Mouse (Mus musculus) cerebellum, adult 2 months (tissue): ENCODE measurements around the gene Adamts7. TPM values are rescaled to one million over a fixed set of nuclear protein-coding genes. Genes with fewer than 3 reads are reported as not detected.

Experiments
- DNase-seq, 2 experiments: peaks; one replicate each; pipeline ENCODE4 v3.0.0; 2021
- H3K27ac ChIP-seq: fragments of 200-500 bp; 2 replicates; pipeline ENCODE4 v1.5.1; 2012; ENCODE audit warnings: low read length, control low read depth, inconsistent platforms; ENCODE audit not compliant: insufficient read depth
- H3K27me3 ChIP-seq: fragments of 200-500 bp; 2 replicates; pipeline ENCODE4 v1.6.1; 2012; ENCODE audit warnings: inconsistent platforms, mild to moderate bottlenecking, low read length, moderate library complexity; ENCODE audit not compliant: control insufficient read depth, insufficient read depth
- H3K4me1 ChIP-seq: fragments of 200-500 bp; 2 replicates; pipeline ENCODE4 v1.6.1; 2011; ENCODE audit warnings: low read length; ENCODE audit not compliant: control insufficient read depth, insufficient read depth
- H3K4me3 ChIP-seq: fragments of 200-500 bp; replicated peaks from 2 replicates; pipeline ENCODE3; 2011; ENCODE audit warnings: mild to moderate bottlenecking, low read depth, low read length, control low read depth; ENCODE audit not compliant: insufficient read depth
- CTCF ChIP-seq: fragments of 200-500 bp; IDR thresholded peaks from 2 replicates; pipeline ENCODE4 v1.5.1; 2011; ENCODE audit warnings: low read depth, mild to moderate bottlenecking, control low read depth, low read length, moderate library complexity, borderline replicate concordance; ENCODE audit not compliant: insufficient read depth
- POLR2A ChIP-seq: fragments of 200-500 bp; IDR thresholded peaks from 2 replicates; pipeline ENCODE4 v1.6.1; 2011; ENCODE audit warnings: low read length, control low read depth, borderline replicate concordance; ENCODE audit not compliant: insufficient read depth
- WGBS: fragments of 180-500 bp; shearing (Covaris S2); methylation state at CpG from one replicate; pipeline ENCODE4 v1.1.7; 2018; 5-methylcytosine and 5-hydroxymethylcytosine counted together
- polyA plus RNA-seq: library from polyadenylated mRNA; depleted of rRNA; stranded (reverse); fragments of >200 nt; gene quantifications from 2 replicates; pipeline ENCODE4 v1.2.3, GENCODE M21; 2012

The Adamts7 gene
- polyA plus RNA-seq, 1 experiment = 0.34 TPM

DNA sequence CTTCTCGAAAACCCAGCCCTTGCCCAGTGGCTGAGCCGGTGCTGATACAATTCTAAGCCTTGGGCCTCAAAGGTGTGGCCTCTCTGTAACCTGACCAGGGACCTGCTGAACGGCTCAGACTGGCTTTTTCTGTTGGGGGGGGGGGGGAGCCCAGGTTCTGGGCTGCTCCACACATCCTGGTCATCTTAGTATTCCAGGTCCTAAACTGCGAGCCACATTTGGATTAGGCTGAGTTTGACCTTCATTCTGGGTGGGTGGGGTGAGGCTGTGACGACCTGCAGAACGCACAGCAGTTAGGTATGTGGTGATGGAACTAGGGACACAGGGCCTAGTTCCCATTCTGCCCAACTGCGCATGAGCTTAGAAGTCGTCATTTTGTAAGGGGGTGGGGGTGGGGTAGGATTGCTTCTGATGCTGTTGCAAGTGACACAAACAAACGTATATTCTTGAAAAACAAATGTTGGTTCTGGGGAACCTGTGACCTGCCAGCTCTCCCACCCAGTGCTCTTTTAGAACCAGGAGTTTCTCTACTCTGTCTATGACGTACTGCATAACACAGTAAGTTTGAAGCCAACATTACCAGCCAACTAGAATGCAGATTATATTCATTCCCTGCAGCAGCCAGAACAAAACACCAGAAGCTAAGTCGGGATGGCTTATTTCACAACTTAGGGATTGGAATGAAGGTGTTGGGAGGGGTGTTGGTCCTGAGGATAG lies 38.6 kb upstream of the Adamts7 start:
- 68% methylated on average over 11 of the region's 11 CpGs for WGBS
- no peak for DNase-seq
- Histone ChIP-seq H3K4me1 (no peaks in the 10 kb centered on the region), H3K4me3 (no peak overlapping the region), H3K27ac (no peak overlapping the region), H3K27me3 (no peaks in the 10 kb centered on the region)
- TF ChIP-seq POLR2A = no peak
- TF ChIP-seq CTCF = no peak

DNA sequence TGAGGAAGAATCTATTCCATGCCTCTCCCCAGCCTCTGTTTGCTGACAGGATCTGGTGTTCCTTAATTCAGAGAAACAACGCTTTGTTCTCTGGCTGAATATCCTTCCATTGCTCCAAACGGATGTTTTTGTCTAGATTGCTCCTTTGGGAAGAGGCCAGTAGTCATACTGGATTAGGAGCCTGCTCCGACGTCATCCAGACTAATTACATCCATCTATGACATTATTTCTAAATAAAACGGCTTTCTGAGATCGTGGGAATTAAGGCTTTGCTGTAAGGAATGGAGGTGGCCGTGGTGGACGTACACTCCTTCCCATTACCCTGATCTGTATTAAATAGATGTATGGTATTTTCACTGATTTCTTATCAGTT lies 38.0 kb upstream of the Adamts7 start:
- no peaks in the 10 kb centered on the region for H3K27me3 ChIP-seq
- 62% methylated on average over 8 of the region's 8 CpGs for WGBS
- H3K4me1 ChIP-seq = no peaks in the 10 kb centered on the region
- no peak for DNase-seq
- no peak overlapping the region for H3K27ac ChIP-seq
- TF ChIP-seq POLR2A (no peak), CTCF (no peak)
- no peak overlapping the region for H3K4me3 ChIP-seq

DNA sequence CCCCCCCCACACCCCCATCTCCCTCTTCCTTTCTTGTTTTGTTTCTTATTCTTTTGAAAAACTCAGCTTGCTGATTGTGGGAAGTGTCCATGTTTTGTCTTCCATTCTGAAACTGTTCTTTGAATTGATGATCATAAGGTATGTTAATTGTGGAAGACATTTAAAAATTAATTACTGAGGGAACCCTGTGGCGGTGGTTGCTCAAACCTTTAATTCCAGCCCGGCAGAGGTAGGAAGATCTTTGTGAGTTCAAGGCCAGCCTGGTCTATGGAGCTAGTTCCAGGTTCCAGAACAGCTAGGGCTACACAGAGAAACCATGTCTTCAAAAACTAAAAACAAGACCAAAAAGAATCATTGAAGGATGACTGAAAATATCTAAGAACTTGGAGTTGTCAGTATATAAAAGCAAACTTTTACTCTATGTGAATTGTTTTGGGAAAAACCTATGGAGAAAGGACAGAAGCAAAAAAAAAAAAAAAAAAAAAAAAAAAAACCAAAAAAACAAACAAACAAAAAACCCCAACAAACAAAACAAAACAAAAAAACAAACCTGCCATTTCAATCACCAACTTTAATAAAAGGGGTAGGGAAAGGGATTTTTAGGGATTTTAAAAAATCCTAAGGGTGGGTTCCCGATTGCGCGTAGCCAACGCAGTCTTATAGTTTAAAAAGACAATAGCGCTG lies 37.3 kb upstream of the Adamts7 start:
- Histone ChIP-seq H3K27ac (no peak overlapping the region), H3K4me3 (no peak overlapping the region), H3K4me1 (no peaks in the 10 kb centered on the region), H3K27me3 (no peaks in the 10 kb centered on the region)
- TF ChIP-seq POLR2A (no peak), CTCF (no peak)
- no peak for DNase-seq
- 31% methylated on average over 7 of the region's 7 CpGs for WGBS

DNA sequence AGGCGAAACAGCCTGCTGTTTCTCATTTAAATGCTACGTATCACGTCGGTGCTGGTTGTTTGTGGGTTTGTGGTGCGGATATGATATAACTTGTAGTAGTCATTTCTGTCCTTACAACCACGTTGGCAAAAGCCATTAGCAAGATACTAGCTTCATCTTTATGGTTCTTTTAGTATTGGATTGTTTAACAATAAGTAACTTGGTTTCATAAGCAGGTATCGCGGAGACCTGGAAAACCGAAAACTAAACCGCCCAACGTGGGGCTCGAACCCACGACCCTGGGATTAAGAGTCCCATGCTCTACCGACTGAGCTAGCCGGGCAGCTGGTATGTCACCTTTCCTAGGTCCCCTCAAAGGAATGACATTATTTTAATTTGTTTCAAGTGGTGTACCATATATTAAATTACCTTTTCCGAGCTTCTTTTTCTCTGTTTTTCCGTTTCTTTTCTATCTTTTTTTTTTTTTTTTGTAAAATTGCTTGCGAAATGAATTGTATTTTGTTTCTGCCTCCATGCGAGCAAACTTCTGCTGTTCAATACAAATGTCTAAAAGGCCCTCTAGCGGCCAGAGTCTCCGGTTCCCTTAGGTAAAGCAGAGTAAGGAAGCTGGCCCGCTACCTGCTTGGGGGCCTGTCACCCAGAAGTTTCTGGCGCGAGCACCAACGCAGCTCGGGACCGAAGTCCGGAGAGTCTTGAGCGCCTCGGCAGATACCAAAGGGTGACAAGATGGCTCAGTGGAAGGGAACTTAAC lies 36.4 kb upstream of the Adamts7 start:
- Histone ChIP-seq H3K27ac (no peak overlapping the region), H3K4me1 (no peaks in the 10 kb centered on the region), H3K4me3 (peak overlapping the region; percentile 36), H3K27me3 (no peaks in the 10 kb centered on the region)
- DNase-seq = peak; percentile 64 to 73
- TF ChIP-seq CTCF = peak; percentile 45; the same call in 1 of the 2 replicates
- TF ChIP-seq POLR2A = no peak
- 5% methylated on average over 30 of the region's 30 CpGs for WGBS

DNA sequence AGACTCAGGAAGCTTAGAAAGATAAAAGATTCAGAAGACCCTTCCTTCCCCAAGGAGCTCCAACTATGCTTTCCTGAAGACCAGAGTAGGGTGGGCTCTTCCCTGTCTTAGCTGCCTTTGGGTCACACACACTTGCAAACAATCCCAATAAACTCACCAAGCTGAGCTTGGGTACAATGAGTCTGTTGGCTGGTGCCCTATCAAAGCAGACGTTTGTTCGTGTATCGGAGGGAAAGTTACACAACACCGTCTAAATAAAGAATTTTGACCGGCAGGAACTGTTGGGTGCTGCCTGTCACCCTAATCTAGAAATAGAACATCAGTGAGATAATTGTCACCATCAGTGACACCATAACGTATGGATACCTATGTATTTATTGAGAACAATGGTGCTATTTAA lies 35.7 kb upstream of the Adamts7 start:
- H3K4me3 ChIP-seq = no peak overlapping the region
- DNase-seq = no peak
- H3K4me1 ChIP-seq = no peaks in the 10 kb centered on the region
- 74% methylated on average over 6 of the region's 6 CpGs for WGBS
- H3K27ac ChIP-seq = no peak overlapping the region
- no peaks in the 10 kb centered on the region for H3K27me3 ChIP-seq
- TF ChIP-seq CTCF (no peak), POLR2A (no peak)

DNA sequence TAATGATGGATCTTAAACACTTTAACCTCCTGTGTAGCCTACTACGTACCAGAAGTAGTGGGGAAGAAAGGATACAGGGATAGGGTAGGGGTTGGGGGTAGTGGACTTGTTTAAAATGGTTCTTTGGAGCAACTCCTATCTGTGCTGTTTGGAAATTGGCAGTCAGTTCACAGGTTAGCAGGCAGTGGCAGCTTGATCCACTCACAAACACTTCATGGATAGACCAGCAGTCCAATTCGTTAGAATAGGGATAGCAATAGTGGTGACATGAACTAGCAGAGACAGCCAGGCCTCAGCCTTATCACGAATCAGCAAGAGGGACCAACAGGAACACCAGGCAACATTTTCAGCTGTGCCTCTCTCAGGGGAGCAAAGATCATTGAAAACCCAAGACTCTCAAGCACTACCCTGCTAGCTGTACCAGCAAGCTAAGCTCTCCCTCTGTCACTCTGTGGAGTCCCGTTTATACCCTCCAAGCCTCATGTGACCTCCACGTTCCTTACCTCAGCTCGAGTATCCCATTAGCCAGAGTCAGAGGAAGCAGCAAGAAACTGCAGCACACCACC lies 34.1 kb upstream of the Adamts7 start:
- 88% methylated on average over 6 of the region's 6 CpGs for WGBS
- TF ChIP-seq POLR2A (no peak), CTCF (no peak)
- Histone ChIP-seq H3K4me3 (no peak overlapping the region), H3K4me1 (no peaks in the 10 kb centered on the region), H3K27ac (no peak overlapping the region), H3K27me3 (no peaks in the 10 kb centered on the region)
- DNase-seq = no peak

DNA sequence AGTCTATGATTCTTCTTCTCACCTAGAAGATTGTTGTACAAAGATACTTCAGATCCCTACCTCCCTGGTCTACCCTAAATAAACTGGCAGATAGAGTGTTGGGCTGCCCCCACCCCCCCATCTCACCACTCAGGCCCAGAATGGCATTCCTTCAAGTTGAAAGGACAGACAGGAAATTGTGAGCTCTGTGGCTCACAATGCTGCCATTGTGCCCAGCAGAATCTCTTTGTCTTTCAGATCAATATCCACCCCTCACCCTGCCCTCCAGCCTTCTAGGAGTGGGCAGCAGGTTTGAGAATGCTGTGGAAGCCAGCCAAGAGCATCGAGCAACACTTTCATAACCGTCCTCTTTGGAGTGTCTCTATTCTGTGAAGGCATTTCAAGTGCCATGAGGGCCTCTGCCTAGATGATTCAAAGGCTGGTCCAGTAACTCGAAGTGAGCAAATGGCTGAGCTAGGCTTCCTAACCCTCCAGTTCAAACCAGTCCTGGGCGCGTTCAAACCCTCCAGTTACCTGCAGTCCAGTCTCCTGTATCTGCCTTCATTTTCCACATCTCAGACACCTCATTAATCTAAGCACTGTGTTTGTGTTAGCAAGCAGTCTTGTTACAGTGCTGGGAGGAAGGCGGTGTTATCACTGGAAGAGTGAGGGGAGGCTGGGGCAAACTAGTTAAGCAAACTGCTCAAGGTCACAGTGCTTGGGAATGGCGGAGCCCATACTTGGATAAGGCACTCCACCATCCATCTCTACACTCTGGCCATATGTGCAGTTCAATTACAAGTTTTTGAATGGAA lies 29.1 kb upstream of the Adamts7 start:
- TF ChIP-seq CTCF (no peak), POLR2A (no peak)
- DNase-seq = no peak
- no peak overlapping the region for H3K27ac ChIP-seq
- no peaks in the 10 kb centered on the region; the same call in 1 of the 2 replicates for H3K27me3 ChIP-seq
- peaks cover 7% of the 10 kb centered on the region for H3K4me1 ChIP-seq
- no peak overlapping the region for H3K4me3 ChIP-seq
- whole genome bisulfite sequencing = 67% methylated on average over 7 of the region's 7 CpGs
